Mouse (Mus musculus) heart, adult 11 months (tissue): ENCODE data around the gene Rrnad1.

Experiments
- DNase-seq: peaks from one replicate; pipeline ENCODE4 v3.0.0; 2022

The Rrnad1 gene

GRCm38 (mm10) chr3:87877730-87878129, 52.8 kb downstream of the Rrnad1 start:
- peak; percentile 91 for DNase-seq
